Mouse (Mus musculus): ENCODE results near the gene Gjb6. TPM values are rescaled to one million over a fixed set of nuclear protein-coding genes. Genes with fewer than 3 reads are reported as not detected.

Gene Gjb6
- polyA plus RNA-seq (2012; rRNA removed), result not detected in 2 replicates

GRCm38 (mm10) chr14:57133161-57133661, at the start of gene Gjb6:
Gene Gjb6 (minus strand): TSS chr14:57133611.

GRCm38 (mm10) chr14:57115823-57116544, 17.4 kb downstream of the Gjb6 start, which contains the start of gene Gm4491:
Gene Gm4491 (minus strand): TSS chr14:57115883.

GRCm38 (mm10) chr14:57104106-57105023, 29.0 kb downstream of the Gjb6 start, which contains the start of gene Gjb2:
Gene Gjb2 (minus strand): TSS chr14:57104702.

Other genes starting within 250 kb of the Gjb6 start
- 7.2 TPM in 2 replicates for gene Zmym2, start 247.0 kb downstream of the Gjb6 start, polyA plus RNA-seq (2012; rRNA removed)
- gene Gja3, start 75.5 kb downstream of the Gjb6 start, polyA plus RNA-seq (2012; rRNA removed), result not detected in 2 replicates
- 21.8 and 23.6 TPM in 2 replicates for gene Gjb2, start 28.9 kb downstream of the Gjb6 start, polyA plus RNA-seq (2012; rRNA removed)
- not detected in 2 replicates for gene Gm4491, start 17.7 kb downstream of the Gjb6 start, polyA plus RNA-seq (2012; rRNA removed)